Mouse (Mus musculus) kidney, embryonic 14.5 days (tissue): ENCODE results near the gene Gm10271. TPM values are rescaled to one million over a fixed set of nuclear protein-coding genes. Genes with fewer than 3 reads are reported as not detected.

ENCODE experiments used
- ATAC-seq: fragments of 200-750 bp; cut with Nextera tagmentation; 2 replicates; pipeline ENCODE4 v1.8.0; 2017; ENCODE audit warnings: moderate number of reproducible peaks, mild to moderate bottlenecking, moderate TSS enrichment, moderate library complexity; ENCODE audit not compliant: low FRiP score, low TSS enrichment
- H3K27ac ChIP-seq: fragments of 300-500 bp; sonication (generic); 2 replicates; pipeline ENCODE4 v1.5.1; 2014; ENCODE audit warnings: low read depth, mild to moderate bottlenecking, low read length, moderate library complexity, mixed read lengths
- H3K27me3 ChIP-seq: fragments of 300-500 bp; sonication (generic); 2 replicates; pipeline ENCODE4 v1.6.1; 2014; ENCODE audit warnings: mild to moderate bottlenecking, low read length; ENCODE audit not compliant: control insufficient read depth, insufficient read depth
- H3K36me3 ChIP-seq: fragments of 300-500 bp; sonication (generic); 2 replicates; pipeline ENCODE4 v1.6.1; 2014; ENCODE audit warnings: low read length, mixed read lengths; ENCODE audit not compliant: control insufficient read depth, insufficient read depth
- H3K4me1 ChIP-seq: fragments of 300-500 bp; sonication (generic); 2 replicates; pipeline ENCODE4 v1.6.1; 2014; ENCODE audit warnings: low read length, mixed read lengths; ENCODE audit not compliant: control insufficient read depth, insufficient read depth
- H3K4me2 ChIP-seq: fragments of 300-500 bp; sonication (generic); replicated peaks from 2 replicates; pipeline ENCODE4 v1.6.1; 2014; ENCODE audit warnings: low read depth, mild to moderate bottlenecking, low read length
- H3K4me3 ChIP-seq: fragments of 300-500 bp; sonication (generic); 2 replicates; pipeline ENCODE4 v1.5.1; 2014; ENCODE audit warnings: mild to moderate bottlenecking, low read length
- H3K9ac ChIP-seq: fragments of 300-500 bp; sonication (generic); 2 replicates; pipeline ENCODE4 v1.6.1; 2014; ENCODE audit warnings: low read depth, mild to moderate bottlenecking, low read length, moderate library complexity
- H3K9me3 ChIP-seq: fragments of 300-500 bp; sonication (generic); 2 replicates; pipeline ENCODE4 v1.6.1; 2016; ENCODE audit warnings: low read length; ENCODE audit not compliant: control insufficient read depth
- WGBS: fragments of 180-500 bp; shearing (Covaris S2); extraction: QIAGEN DNeasy Blood & Tissue Kit; methylation state at CpG from one replicate; pipeline ENCODE4 v1.1.7; 2014; 5-methylcytosine and 5-hydroxymethylcytosine counted together
- polyA plus RNA-seq: library from polyadenylated mRNA; unstranded; fragments of >200 nt; fragmentation: Nextera tagmentation; extraction: Ambion mirVana; gene quantifications from 2 replicates; pipeline ENCODE4 v1.2.1, GENCODE M21; 2014

Gm10271 gene
- polyA plus RNA-seq, result not detected in 2 replicates

DNA sequence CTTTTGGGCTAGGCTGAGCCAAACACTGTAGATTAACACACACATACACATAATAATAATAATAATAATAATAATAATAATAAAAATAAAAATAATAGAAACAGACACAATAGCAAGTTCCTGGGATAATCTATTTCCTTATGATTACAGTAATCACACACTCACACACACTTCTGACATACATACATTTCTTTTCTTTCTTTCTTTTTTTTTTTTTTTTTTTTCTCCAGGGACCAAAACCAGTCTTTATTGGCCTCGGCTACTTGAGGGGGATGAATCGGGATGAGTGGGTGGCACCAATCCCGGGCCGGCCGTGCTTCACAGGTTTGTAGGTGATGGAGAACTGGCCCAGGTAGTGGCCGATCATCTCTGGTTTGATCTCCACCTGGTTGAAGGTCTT, at the start of gene Gm10271:
TSS of gene Gm10271 (minus strand) at position 101 of the 400 bp plus-strand sequence.
- no peak within 1 kb of the TSS for H3K4me3 ChIP-seq
- no peak for ATAC-seq
- 0 out of 2 replicates have a peak, but pooled peaks cover 3% of the 10 kb centered on the region for H3K4me1 ChIP-seq
- no peak within 1 kb of the TSS for H3K4me2 ChIP-seq
- no peaks in the 10 kb centered on the region for H3K36me3 ChIP-seq
- WGBS, result 96% methylated on average over 6 of the region's 6 CpGs
- no peak within 1 kb of the TSS for H3K27ac ChIP-seq
- no peak within 1 kb of the TSS for H3K9ac ChIP-seq
- no peaks in the 10 kb centered on the region for H3K9me3 ChIP-seq
- no peaks in the 10 kb centered on the region for H3K27me3 ChIP-seq

DNA sequence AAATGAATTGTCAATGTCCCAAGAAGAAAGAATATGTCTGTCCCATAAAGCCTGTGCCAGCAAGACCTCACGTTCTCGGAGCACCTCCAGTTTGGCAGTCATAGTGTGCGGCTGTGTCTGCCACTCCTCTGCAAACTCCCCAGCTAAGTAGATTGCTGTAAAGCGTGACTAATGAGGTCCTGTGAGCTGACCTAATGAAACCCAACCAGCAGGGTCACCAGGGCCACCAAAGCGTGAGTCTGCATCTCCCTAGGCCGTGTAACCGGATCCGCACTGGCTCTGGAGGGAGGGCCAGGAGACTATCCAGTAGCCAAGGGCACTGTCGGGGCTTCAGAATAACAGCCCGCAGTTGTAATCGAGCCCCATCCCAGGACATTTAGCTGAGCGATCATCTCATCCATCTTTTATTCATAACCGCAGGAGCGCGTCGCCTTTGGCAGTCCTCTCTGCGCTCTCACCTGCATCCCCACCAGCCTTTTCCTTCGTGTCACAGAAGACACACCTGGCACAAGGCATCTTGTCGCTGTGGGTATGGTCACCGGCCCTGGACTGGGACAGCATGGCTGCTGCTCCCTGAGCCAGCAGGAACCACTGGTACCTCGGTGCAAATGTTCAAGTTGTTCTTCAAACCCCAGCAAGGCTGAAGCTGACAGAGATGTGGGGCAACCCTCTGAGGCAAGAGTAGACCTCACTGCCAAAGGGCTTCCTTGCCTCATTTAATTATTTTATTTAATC, 48.8 kb upstream of the Gm10271 start:
- no peak overlapping the region for H3K4me3 ChIP-seq

GRCm38 (mm10) chr10:117018281-117018840, 46.0 kb upstream of the Gm10271 start:
- Histone ChIP-seq H3K4me1 (peaks cover 17% of the 10 kb centered on the region), H3K36me3 (no peaks in the 10 kb centered on the region), H3K4me3 (no peak overlapping the region), H3K4me2 (no peak overlapping the region), H3K9ac (no peak overlapping the region), H3K27me3 (peaks cover 12% of the 10 kb centered on the region), H3K9me3 (no peaks in the 10 kb centered on the region), H3K27ac (no peak overlapping the region)
- no peak for ATAC-seq
- WGBS, result 42% methylated on average over 7 of the region's 7 CpGs

More for the DNA sequence above, 48.8 kb upstream of the Gm10271 start:
- no peak overlapping the region for H3K27ac ChIP-seq
- peak; percentile 96 for ATAC-seq
- H3K9me3 ChIP-seq, result no peaks in the 10 kb centered on the region
- H3K36me3 ChIP-seq, result no peaks in the 10 kb centered on the region
- H3K9ac ChIP-seq, result no peak overlapping the region
- peak overlapping the region; percentile 8 for H3K4me2 ChIP-seq
- 7% methylated on average over 21 of the region's 21 CpGs for WGBS
- peaks cover 22% of the 10 kb centered on the region for H3K27me3 ChIP-seq
- H3K4me1 ChIP-seq, result peaks cover 16% of the 10 kb centered on the region; the same call in 1 of the 2 replicates

DNA sequence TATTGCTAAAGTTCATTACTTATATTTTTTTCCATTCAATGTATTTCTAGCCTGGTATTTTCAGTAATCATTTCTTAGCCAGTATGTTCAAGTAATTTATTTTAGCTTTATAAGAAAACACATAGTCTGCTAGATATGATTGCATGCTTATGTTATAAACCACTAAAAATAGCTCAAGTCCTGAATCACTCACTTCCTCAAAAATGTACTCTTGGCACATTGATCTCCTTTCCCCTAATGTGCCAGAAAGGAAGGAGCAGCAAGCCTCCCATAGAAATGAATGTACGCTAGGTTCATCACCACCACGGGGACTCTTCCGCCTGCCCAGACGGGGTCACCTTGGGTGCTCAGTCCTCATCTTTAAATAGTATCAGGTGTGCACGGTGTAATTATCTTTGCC, 42.2 kb upstream of the Gm10271 start:
- H3K27ac ChIP-seq, result no peak overlapping the region
- H3K9ac ChIP-seq, result no peak overlapping the region
- no peak for ATAC-seq
- no peaks in the 10 kb centered on the region for H3K36me3 ChIP-seq
- H3K4me3 ChIP-seq, result no peak overlapping the region
- no peaks in the 10 kb centered on the region for H3K27me3 ChIP-seq
- 88% methylated on average over 5 of the region's 5 CpGs for WGBS
- peaks cover 12% of the 10 kb centered on the region; the same call in 1 of the 2 replicates for H3K4me1 ChIP-seq
- no peaks in the 10 kb centered on the region for H3K9me3 ChIP-seq
- H3K4me2 ChIP-seq, result no peak overlapping the region

DNA sequence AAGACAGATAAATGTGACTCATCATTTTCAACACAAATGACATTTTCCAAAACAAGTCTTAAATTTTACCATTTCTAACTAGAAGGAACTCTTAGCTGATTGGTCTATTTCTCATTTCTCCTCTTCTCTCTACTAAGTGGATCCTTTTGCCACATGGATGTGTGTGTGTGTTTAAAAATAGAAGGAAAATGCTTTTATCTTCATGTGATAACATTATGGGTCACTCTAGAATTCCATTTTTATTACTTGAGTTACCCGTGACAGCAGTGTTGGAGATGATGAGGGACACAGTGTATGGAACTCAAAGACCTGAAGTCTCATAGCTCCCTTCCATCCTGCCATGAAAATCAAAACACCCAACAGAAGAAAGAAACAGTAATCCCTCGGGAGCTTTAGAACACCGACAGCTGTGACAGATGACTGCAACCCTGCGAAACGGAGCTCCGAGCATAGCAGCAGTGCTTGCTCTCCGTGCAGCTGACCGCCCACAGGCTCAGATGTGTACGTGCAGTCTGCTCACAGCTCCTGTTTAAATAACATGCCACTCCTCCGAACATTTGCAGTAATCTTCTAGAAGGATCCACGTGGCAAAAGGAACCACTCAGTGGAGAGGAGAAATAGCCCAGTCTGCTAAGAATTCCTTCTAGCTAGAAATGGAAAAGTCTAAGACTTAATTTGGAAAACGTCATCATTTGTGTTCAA, 41.4 kb upstream of the Gm10271 start:
- H3K36me3 ChIP-seq, result no peaks in the 10 kb centered on the region
- 10% methylated on average over 12 of the region's 12 CpGs for WGBS
- peak; percentile 85; the same call in 1 of the 2 replicates for ATAC-seq
- H3K4me1 ChIP-seq, result peaks cover 15% of the 10 kb centered on the region; the same call in 1 of the 2 replicates
- no peak overlapping the region for H3K27ac ChIP-seq
- H3K9ac ChIP-seq, result no peak overlapping the region
- H3K4me3 ChIP-seq, result no peak overlapping the region
- H3K27me3 ChIP-seq, result no peaks in the 10 kb centered on the region
- H3K9me3 ChIP-seq, result no peaks in the 10 kb centered on the region
- H3K4me2 ChIP-seq, result peak overlapping the region; percentile 18

DNA sequence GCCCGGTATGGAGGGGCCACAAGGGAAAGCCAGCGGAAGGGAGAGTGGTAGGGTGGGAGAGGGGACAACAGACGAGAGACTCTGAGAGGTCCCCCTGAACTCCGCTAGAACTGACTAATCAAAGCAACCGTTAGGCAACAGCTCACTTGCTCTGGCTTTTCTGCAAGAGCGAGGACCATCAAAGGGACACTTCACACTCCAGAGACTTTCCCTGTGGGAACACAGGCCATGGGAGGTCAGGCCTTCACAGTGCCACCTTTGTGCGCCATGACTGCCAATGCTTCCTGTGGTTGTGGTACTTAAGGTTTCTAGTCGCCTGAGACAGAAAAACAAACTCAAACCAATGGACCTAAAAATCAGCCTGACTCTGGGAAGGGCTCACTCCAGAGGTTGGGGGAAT, 38.6 kb upstream of the Gm10271 start:
- Histone ChIP-seq H3K9me3 (no peaks in the 10 kb centered on the region), H3K27ac (no peak overlapping the region), H3K36me3 (no peaks in the 10 kb centered on the region), H3K4me2 (no peak overlapping the region), H3K4me3 (no peak overlapping the region), H3K4me1 (peaks cover 16% of the 10 kb centered on the region), H3K9ac (no peak overlapping the region), H3K27me3 (no peaks in the 10 kb centered on the region)
- 27% methylated on average over 8 of the region's 8 CpGs for WGBS
- peak; percentile 71 for ATAC-seq

GRCm38 (mm10) chr10:117009691-117010090, 37.3 kb upstream of the Gm10271 start:
- WGBS, result 78% methylated on average over 6 of the region's 6 CpGs
- peaks cover 23% of the 10 kb centered on the region for H3K4me1 ChIP-seq
- no peak overlapping the region for H3K4me3 ChIP-seq
- no peaks in the 10 kb centered on the region for H3K9me3 ChIP-seq
- no peak overlapping the region for H3K9ac ChIP-seq
- no peaks in the 10 kb centered on the region for H3K36me3 ChIP-seq
- H3K27me3 ChIP-seq, result no peaks in the 10 kb centered on the region
- no peak overlapping the region for H3K4me2 ChIP-seq
- no peak overlapping the region for H3K27ac ChIP-seq
- no peak for ATAC-seq

- WGBS, result 36% methylated on average over 12 of the region's 12 CpGs
- ATAC-seq, result peak; percentile 15; the same call in 1 of the 2 replicates
- Histone ChIP-seq H3K4me3 (no peak overlapping the region), H3K27me3 (no peaks in the 10 kb centered on the region), H3K4me1 (peaks cover 23% of the 10 kb centered on the region), H3K9ac (no peak overlapping the region), H3K4me2 (no peak overlapping the region), H3K36me3 (no peaks in the 10 kb centered on the region), H3K27ac (no peak overlapping the region), H3K9me3 (no peaks in the 10 kb centered on the region)
Measured at GRCm38 (mm10) chr10:117005707-117006464, 33.5 kb upstream of the Gm10271 start.
